Mouse (Mus musculus): ENCODE measurements around the gene Uhrf1bp1l. TPM values are rescaled to one million over a fixed set of nuclear protein-coding genes. Genes with fewer than 3 reads are reported as not detected.

Uhrf1bp1l gene
- polyA plus RNA-seq, 1 experiment from 2014 or later, result 35.9 TPM

DNA sequence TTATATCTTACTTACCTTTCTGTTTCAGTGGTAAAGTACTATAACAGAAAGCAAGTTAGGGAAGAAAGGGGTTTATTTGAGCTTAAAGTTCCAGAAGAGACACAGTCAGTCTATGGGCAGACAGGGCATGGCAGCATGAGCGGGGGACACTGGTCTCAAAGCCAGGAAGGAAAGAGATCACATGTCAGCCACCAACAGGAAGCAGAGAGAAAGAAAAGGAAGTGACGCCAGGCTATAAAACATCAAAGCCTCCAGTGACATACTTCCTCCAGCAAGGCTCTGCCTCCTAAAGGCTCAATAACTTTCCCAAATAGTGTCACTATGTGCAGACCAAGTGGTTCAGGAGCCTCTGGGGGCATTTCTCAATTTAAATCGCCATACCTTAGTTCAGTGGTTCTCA, 124.0 kb downstream of the Uhrf1bp1l start:
- WGBS, result 64% methylated on average over 3 of the region's 3 CpGs
- peaks cover 11% of the 10 kb centered on the region for H3K27me3 ChIP-seq (ENCODE audit: insufficient read depth, low read length)
- ATAC-seq (ENCODE audit: low FRiP score, low TSS enrichment), result no peak

More for the DNA sequence above, 124.0 kb downstream of the Uhrf1bp1l start:
- no peak overlapping the region for H3K4me3 ChIP-seq (ENCODE audit: low read length)
- H3K4me2 ChIP-seq (replicated peaks; ENCODE audit: low read depth, low read length), result no peak overlapping the region
- peaks cover 7% of the 10 kb centered on the region for H3K4me1 ChIP-seq (ENCODE audit: insufficient read depth, low read length)
- no peak overlapping the region for H3K27ac ChIP-seq (ENCODE audit: low read length)
- H3K9me3 ChIP-seq (ENCODE audit: low read length), result no peaks in the 10 kb centered on the region
- H3K9ac ChIP-seq (replicated peaks; ENCODE audit: low read length), result no peak overlapping the region
- no peaks in the 10 kb centered on the region for H3K36me3 ChIP-seq (ENCODE audit: insufficient read depth, low read length)

Other genes with a start within 250 kb of the Uhrf1bp1l start
- gene Nr1h4, start 211.4 kb upstream of the Uhrf1bp1l start, polyA plus RNA-seq (2015; fragmentation: Nextera tagmentation; extraction: Ambion mirVana), result 3.9 and 4.2 TPM in 2 replicates
- gene Slc17a8, start 123.7 kb upstream of the Uhrf1bp1l start, polyA plus RNA-seq (2015; fragmentation: Nextera tagmentation; extraction: Ambion mirVana), result 1.2 and 2.1 TPM in 2 replicates
- 7.0 and 7.6 TPM in 2 replicates for gene Scyl2, start 58.7 kb upstream of the Uhrf1bp1l start, polyA plus RNA-seq (2015; fragmentation: Nextera tagmentation; extraction: Ambion mirVana)
- 27.4 and 31.6 TPM in 2 replicates for gene Actr6, start 12.7 kb upstream of the Uhrf1bp1l start, polyA plus RNA-seq (2015; fragmentation: Nextera tagmentation; extraction: Ambion mirVana)
- 2.2 and 3.5 TPM in 2 replicates for gene Anks1b, start 128.5 kb downstream of the Uhrf1bp1l start, polyA plus RNA-seq (2015; fragmentation: Nextera tagmentation; extraction: Ambion mirVana)